Mouse (Mus musculus) stomach, embryonic 16.5 days (tissue): ENCODE results near the gene Mpped2. TPM values are rescaled to one million over a fixed set of nuclear protein-coding genes. Genes with fewer than 3 reads are reported as not detected.

Experiments
- ATAC-seq: fragments of 200-750 bp; cut with Nextera tagmentation; 2 replicates; pipeline ENCODE4 v1.8.0; 2017; ENCODE audit warnings: moderate number of reproducible peaks, moderate TSS enrichment; ENCODE audit not compliant: insufficient read depth, low FRiP score
- H3K27ac ChIP-seq: fragments of 300-500 bp; sonication (generic); 2 replicates; pipeline ENCODE4 v1.5.1; 2014; ENCODE audit warnings: low read length
- H3K27me3 ChIP-seq: fragments of 300-500 bp; sonication (generic); 2 replicates; pipeline ENCODE4 v1.6.1; 2014; ENCODE audit warnings: low read length, control low read depth, mixed read lengths; ENCODE audit not compliant: control insufficient read depth, insufficient read depth
- H3K36me3 ChIP-seq: fragments of 300-500 bp; sonication (generic); 2 replicates; pipeline ENCODE4 v1.6.1; 2014; ENCODE audit warnings: low read length; ENCODE audit not compliant: control insufficient read depth, insufficient read depth
- H3K4me1 ChIP-seq: fragments of 300-500 bp; sonication (generic); 2 replicates; pipeline ENCODE4 v1.6.1; 2014; ENCODE audit warnings: low read length, control low read depth, mixed read lengths; ENCODE audit not compliant: control insufficient read depth, insufficient read depth
- H3K4me2 ChIP-seq: fragments of 300-500 bp; sonication (generic); 2 replicates; pipeline ENCODE4 v1.6.1; 2014; ENCODE audit warnings: low read depth, low read length, mixed read lengths
- H3K4me3 ChIP-seq: fragments of 300-500 bp; sonication (generic); replicated peaks from 2 replicates; pipeline ENCODE4 v1.5.1; 2014; ENCODE audit warnings: mild to moderate bottlenecking, low read length
- H3K9ac ChIP-seq: fragments of 300-500 bp; sonication (generic); 2 replicates; pipeline ENCODE4 v1.6.1; 2014; ENCODE audit warnings: low read length
- H3K9me3 ChIP-seq: fragments of 300-500 bp; sonication (generic); replicated peaks from 2 replicates; pipeline ENCODE4 v1.6.1; 2016; ENCODE audit warnings: low read length, control low read depth; ENCODE audit not compliant: control insufficient read depth
- WGBS: fragments of 180-500 bp; shearing (Covaris S2); extraction: QIAGEN DNeasy Blood & Tissue Kit; methylation state at CpG from one replicate; pipeline ENCODE4 v1.1.7; 2014; 5-methylcytosine and 5-hydroxymethylcytosine counted together
- polyA plus RNA-seq: library from polyadenylated mRNA; unstranded; fragments of >200 nt; fragmentation: Nextera tagmentation; extraction: Ambion mirVana; gene quantifications from 2 replicates; pipeline ENCODE4 v1.2.1, GENCODE M21; 2015

Gene Mpped2
- polyA plus RNA-seq, 1 experiment from 2014 or later, result 14.5 TPM

GRCm38 (mm10) chr2:106716365-106716717 lies 23.3 kb downstream of the Mpped2 start:
- no peak overlapping the region for H3K4me2 ChIP-seq
- no peak overlapping the region for H3K4me3 ChIP-seq
- 69% methylated on average over 7 of the region's 7 CpGs for WGBS
- ATAC-seq, result no peak
- no peak overlapping the region for H3K9ac ChIP-seq
- no peaks in the 10 kb centered on the region for H3K4me1 ChIP-seq
- no peak overlapping the region for H3K27ac ChIP-seq
- H3K36me3 ChIP-seq, result no peaks in the 10 kb centered on the region
- no peaks in the 10 kb centered on the region for H3K9me3 ChIP-seq
- no peaks in the 10 kb centered on the region for H3K27me3 ChIP-seq

- H3K9me3 ChIP-seq, result no peaks in the 10 kb centered on the region
- H3K27ac ChIP-seq, result no peak overlapping the region
- H3K4me1 ChIP-seq, result no peaks in the 10 kb centered on the region
- WGBS, result 80% methylated on average over 5 of the region's 5 CpGs
- H3K27me3 ChIP-seq, result no peaks in the 10 kb centered on the region
- H3K4me3 ChIP-seq, result no peak overlapping the region
- ATAC-seq, result no peak
- H3K9ac ChIP-seq, result no peak overlapping the region
- no peaks in the 10 kb centered on the region for H3K36me3 ChIP-seq
- no peak overlapping the region for H3K4me2 ChIP-seq
Measured at GRCm38 (mm10) chr2:106718888-106719287, 25.8 kb downstream of the Mpped2 start.

GRCm38 (mm10) chr2:106719434-106719833 lies 26.4 kb downstream of the Mpped2 start:
- no peaks in the 10 kb centered on the region for H3K9me3 ChIP-seq
- H3K4me2 ChIP-seq, result no peak overlapping the region
- H3K4me3 ChIP-seq, result no peak overlapping the region
- H3K9ac ChIP-seq, result no peak overlapping the region
- no peaks in the 10 kb centered on the region for H3K4me1 ChIP-seq
- H3K36me3 ChIP-seq, result no peaks in the 10 kb centered on the region
- ATAC-seq, result no peak
- no peak overlapping the region for H3K27ac ChIP-seq
- WGBS, result 69% methylated on average over 3 of the region's 3 CpGs
- no peaks in the 10 kb centered on the region for H3K27me3 ChIP-seq

- no peak for ATAC-seq
Measured at GRCm38 (mm10) chr2:106720644-106721043, 27.6 kb downstream of the Mpped2 start.

GRCm38 (mm10) chr2:106722020-106722419 lies 29.0 kb downstream of the Mpped2 start:
- Histone ChIP-seq H3K27me3 (no peaks in the 10 kb centered on the region), H3K4me3 (no peak overlapping the region), H3K36me3 (no peaks in the 10 kb centered on the region), H3K4me2 (no peak overlapping the region), H3K4me1 (no peaks in the 10 kb centered on the region), H3K9me3 (no peaks in the 10 kb centered on the region), H3K9ac (no peak overlapping the region), H3K27ac (no peak overlapping the region)
- ATAC-seq, result no peak
- 93% methylated on average over 4 of the region's 4 CpGs for WGBS

More at GRCm38 (mm10) chr2:106720644-106721043, 27.6 kb downstream of the Mpped2 start:
- Histone ChIP-seq H3K4me2 (no peak overlapping the region), H3K4me1 (no peaks in the 10 kb centered on the region), H3K27ac (no peak overlapping the region), H3K9ac (no peak overlapping the region), H3K36me3 (no peaks in the 10 kb centered on the region), H3K27me3 (no peaks in the 10 kb centered on the region), H3K9me3 (no peaks in the 10 kb centered on the region), H3K4me3 (no peak overlapping the region)
- 64% methylated on average over 5 of the region's 5 CpGs for WGBS

GRCm38 (mm10) chr2:106729951-106730564 lies 37.0 kb downstream of the Mpped2 start:
- ATAC-seq, result no peak
- no peak overlapping the region for H3K27ac ChIP-seq

GRCm38 (mm10) chr2:106730608-106731007 lies 37.5 kb downstream of the Mpped2 start:
- no peaks in the 10 kb centered on the region for H3K4me1 ChIP-seq
- no peak overlapping the region for H3K9ac ChIP-seq
- H3K4me2 ChIP-seq, result no peak overlapping the region
- no peaks in the 10 kb centered on the region for H3K27me3 ChIP-seq
- no peak for ATAC-seq
- H3K9me3 ChIP-seq, result no peaks in the 10 kb centered on the region
- no peak overlapping the region for H3K27ac ChIP-seq
- H3K4me3 ChIP-seq, result no peak overlapping the region
- WGBS, result 81% methylated on average over 8 of the region's 8 CpGs
- H3K36me3 ChIP-seq, result no peaks in the 10 kb centered on the region

More at GRCm38 (mm10) chr2:106729951-106730564, 37.0 kb downstream of the Mpped2 start:
- no peaks in the 10 kb centered on the region for H3K36me3 ChIP-seq
- no peak overlapping the region for H3K9ac ChIP-seq
- H3K4me3 ChIP-seq, result no peak overlapping the region
- H3K9me3 ChIP-seq, result no peaks in the 10 kb centered on the region
- H3K4me1 ChIP-seq, result no peaks in the 10 kb centered on the region
- 50% methylated on average over 6 of the region's 6 CpGs for WGBS
- no peaks in the 10 kb centered on the region for H3K27me3 ChIP-seq
- H3K4me2 ChIP-seq, result no peak overlapping the region

GRCm38 (mm10) chr2:106731478-106731877 lies 38.4 kb downstream of the Mpped2 start:
- Histone ChIP-seq H3K27ac (no peak overlapping the region), H3K4me2 (no peak overlapping the region), H3K4me1 (no peaks in the 10 kb centered on the region), H3K9me3 (no peaks in the 10 kb centered on the region), H3K27me3 (no peaks in the 10 kb centered on the region), H3K9ac (no peak overlapping the region), H3K36me3 (no peaks in the 10 kb centered on the region), H3K4me3 (no peak overlapping the region)
- ATAC-seq, result no peak
- 72% methylated on average over 4 of the region's 4 CpGs for WGBS

- ATAC-seq, result no peak
- Histone ChIP-seq H3K4me3 (no peak overlapping the region), H3K9ac (no peak overlapping the region), H3K4me1 (no peaks in the 10 kb centered on the region), H3K9me3 (no peaks in the 10 kb centered on the region), H3K4me2 (no peak overlapping the region), H3K36me3 (no peaks in the 10 kb centered on the region), H3K27ac (no peak overlapping the region), H3K27me3 (no peaks in the 10 kb centered on the region)
- 55% methylated on average over 3 of the region's 3 CpGs for WGBS
Measured at GRCm38 (mm10) chr2:106732171-106732570, 39.1 kb downstream of the Mpped2 start.
